Mouse (Mus musculus) cerebellum, adult 2 months (tissue): ENCODE results near the gene Fndc10. TPM values are rescaled to one million over a fixed set of nuclear protein-coding genes. Genes with fewer than 3 reads are reported as not detected.
"Not testable (repeated sequence)": the region's sequence is repeated elsewhere in the genome, so short reads cannot be mapped to it uniquely, and the experiment has no call there.

ENCODE experiments used
- DNase-seq, 2 experiments: peaks; one replicate each; pipeline ENCODE4 v3.0.0; 2021
- H3K27ac ChIP-seq: fragments of 200-500 bp; 2 replicates; pipeline ENCODE4 v1.5.1; 2012; ENCODE audit warnings: low read length, control low read depth, inconsistent platforms; ENCODE audit not compliant: insufficient read depth
- H3K27me3 ChIP-seq: fragments of 200-500 bp; 2 replicates; pipeline ENCODE4 v1.6.1; 2012; ENCODE audit warnings: inconsistent platforms, mild to moderate bottlenecking, low read length, moderate library complexity; ENCODE audit not compliant: control insufficient read depth, insufficient read depth
- H3K4me1 ChIP-seq: fragments of 200-500 bp; 2 replicates; pipeline ENCODE4 v1.6.1; 2011; ENCODE audit warnings: low read length; ENCODE audit not compliant: control insufficient read depth, insufficient read depth
- H3K4me3 ChIP-seq: fragments of 200-500 bp; replicated peaks from 2 replicates; pipeline ENCODE3; 2011; ENCODE audit warnings: mild to moderate bottlenecking, low read depth, low read length, control low read depth; ENCODE audit not compliant: insufficient read depth
- CTCF ChIP-seq: fragments of 200-500 bp; IDR thresholded peaks from 2 replicates; pipeline ENCODE4 v1.5.1; 2011; ENCODE audit warnings: low read depth, mild to moderate bottlenecking, control low read depth, low read length, moderate library complexity, borderline replicate concordance; ENCODE audit not compliant: insufficient read depth
- POLR2A ChIP-seq: fragments of 200-500 bp; IDR thresholded peaks from 2 replicates; pipeline ENCODE4 v1.6.1; 2011; ENCODE audit warnings: low read length, control low read depth, borderline replicate concordance; ENCODE audit not compliant: insufficient read depth
- WGBS: fragments of 180-500 bp; shearing (Covaris S2); methylation state at CpG from one replicate; pipeline ENCODE4 v1.1.7; 2018; 5-methylcytosine and 5-hydroxymethylcytosine counted together
- polyA plus RNA-seq: library from polyadenylated mRNA; depleted of rRNA; stranded (reverse); fragments of >200 nt; gene quantifications from 2 replicates; pipeline ENCODE4 v1.2.3, GENCODE M21; 2012; rRNA removed

Fndc10 gene
- 112 and 114 TPM in 2 replicates for polyA plus RNA-seq

- WGBS: 1% methylated on average over 38 of the region's 47 CpGs
- peak; percentile 90 for DNase-seq
- H3K27me3 ChIP-seq: no peaks in the 10 kb centered on the region
- TF ChIP-seq POLR2A (0 out of 2 replicates have a peak, but pooled peaks have one; percentile 43), CTCF (no peak; the same call in 1 of the 2 replicates)
- H3K4me1 ChIP-seq: peaks cover 29% of the 10 kb centered on the region
- peak within 1 kb of the TSS; percentile 57 for H3K4me3 ChIP-seq
- peak within 1 kb of the TSS; percentile 96 for H3K27ac ChIP-seq
Measured at GRCm38 (mm10) chr4:155694111-155694481, at the start of gene Fndc10. Gene Fndc10 (plus strand): TSS chr4:155694342.

- H3K27ac ChIP-seq, H3K27me3 ChIP-seq, DNase-seq, H3K4me3 ChIP-seq, H3K4me1 ChIP-seq: not testable (repeated sequence)
- 94% methylated on average over 2 of the region's 2 CpGs for WGBS
Measured at GRCm38 (mm10) chr4:155645308-155645707, 48.8 kb upstream of the Fndc10 start, which contains the start of gene Gm10563. Gene Gm10563 (minus strand): TSS chr4:155645408.

GRCm38 (mm10) chr4:155645721-155646120 lies 48.4 kb upstream of the Fndc10 start:
- no peak for DNase-seq
- TF ChIP-seq POLR2A (no peak), CTCF (no peak)
- H3K4me1 ChIP-seq: no peaks in the 10 kb centered on the region
- 96% methylated on average over 5 of the region's 5 CpGs for WGBS
- H3K27ac ChIP-seq: no peak overlapping the region
- no peaks in the 10 kb centered on the region for H3K27me3 ChIP-seq
- H3K4me3 ChIP-seq: no peak overlapping the region

GRCm38 (mm10) chr4:155649355-155649754 lies 44.8 kb upstream of the Fndc10 start:
- WGBS: 29% methylated on average over 11 of the region's 11 CpGs
- TF ChIP-seq CTCF: no peak
- no peak for TF ChIP-seq POLR2A
- DNase-seq: peak; percentile 23 to 25
- Histone ChIP-seq H3K27ac (no peak overlapping the region), H3K27me3 (no peaks in the 10 kb centered on the region), H3K4me1 (peaks cover 12% of the 10 kb centered on the region; the same call in 1 of the 2 replicates), H3K4me3 (no peak overlapping the region)

GRCm38 (mm10) chr4:155651553-155652269 lies 42.4 kb upstream of the Fndc10 start:
- 73% methylated on average over 15 of the region's 15 CpGs for WGBS
- no peak for TF ChIP-seq CTCF
- TF ChIP-seq POLR2A: no peak
- Histone ChIP-seq H3K4me3 (no peak overlapping the region), H3K4me1 (peaks cover 18% of the 10 kb centered on the region; the same call in 1 of the 2 replicates), H3K27me3 (no peaks in the 10 kb centered on the region), H3K27ac (no peak overlapping the region)
- peak in 1 of 2 experiments; percentile 31 for DNase-seq

- Histone ChIP-seq H3K27ac (peak overlapping the region; percentile 73), H3K27me3 (no peaks in the 10 kb centered on the region), H3K4me3 (peak overlapping the region; percentile 60), H3K4me1 (peaks cover 18% of the 10 kb centered on the region; the same call in 1 of the 2 replicates)
- TF ChIP-seq CTCF (no peak), POLR2A (peak; percentile 31; the same call in 1 of the 2 replicates)
- peak in 1 of 2 experiments; percentile 66 for DNase-seq
- WGBS: 21% methylated on average over 36 of the region's 36 CpGs
Measured at GRCm38 (mm10) chr4:155652283-155653085, 41.7 kb upstream of the Fndc10 start.

- Histone ChIP-seq H3K4me1 (peaks cover 18% of the 10 kb centered on the region; the same call in 1 of the 2 replicates), H3K4me3 (peak within 1 kb of the TSS; percentile 60), H3K27ac (peak within 1 kb of the TSS; percentile 73), H3K27me3 (no peaks in the 10 kb centered on the region)
- WGBS: 1% methylated on average over 33 of the region's 33 CpGs
- TF ChIP-seq CTCF (no peak), POLR2A (no peak)
- DNase-seq: peak; percentile 60 to 79
Measured at GRCm38 (mm10) chr4:155653086-155653450, 41.1 kb upstream of the Fndc10 start, which contains the start of gene Mmp23. Gene Mmp23 (minus strand): TSS chr4:155653384.
